Mouse (Mus musculus): Measurements from ENCODE around the gene Gm17361. TPM values are rescaled to one million over a fixed set of nuclear protein-coding genes. Genes with fewer than 3 reads are reported as not detected.
"Not testable (repeated sequence)": the region's sequence is repeated elsewhere in the genome, so short reads cannot be mapped to it uniquely, and the experiment has no call there.

The Gm17361 gene
- total RNA-seq (2021) = not detected
- long read RNA-seq, experiment 1 = 0 reads
- long read RNA-seq, experiment 2 = 0 reads

DNA sequence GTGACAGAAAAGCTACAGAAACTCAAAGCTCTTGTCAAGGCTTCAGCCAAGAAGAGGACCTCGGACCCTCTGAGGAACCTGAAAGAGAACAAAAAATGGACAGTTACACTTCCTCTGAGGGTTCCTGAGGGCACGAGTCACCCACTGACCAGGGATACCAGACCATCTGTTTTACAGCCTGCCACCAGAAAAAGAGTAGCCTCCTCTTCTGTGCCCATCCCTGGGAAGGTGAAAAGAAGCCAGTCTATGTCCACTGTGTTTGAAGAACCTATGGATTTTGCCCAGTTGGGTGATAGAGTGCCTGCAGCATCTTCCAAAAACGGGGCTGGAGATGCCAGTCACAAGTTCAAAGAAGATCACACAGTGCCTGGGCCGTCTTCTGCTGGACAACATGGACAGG lies at the start of gene Gm17361:
Gene Gm17361, plus strand, starts transcription at position 301 of the 400 bp plus-strand sequence.
- H3K27ac ChIP-seq; intact Hi-C loops (cut with DNase I); H3K4me3 ChIP-seq; DNase-seq: not testable (repeated sequence)

All from gastrocnemius, adult 2 months (tissue).